Mouse (Mus musculus): ENCODE results near the gene Skap2.
A peak's percentile ranks its signal among the peaks of the same experiment; 100 is the strongest.

The Skap2 gene

DNA sequence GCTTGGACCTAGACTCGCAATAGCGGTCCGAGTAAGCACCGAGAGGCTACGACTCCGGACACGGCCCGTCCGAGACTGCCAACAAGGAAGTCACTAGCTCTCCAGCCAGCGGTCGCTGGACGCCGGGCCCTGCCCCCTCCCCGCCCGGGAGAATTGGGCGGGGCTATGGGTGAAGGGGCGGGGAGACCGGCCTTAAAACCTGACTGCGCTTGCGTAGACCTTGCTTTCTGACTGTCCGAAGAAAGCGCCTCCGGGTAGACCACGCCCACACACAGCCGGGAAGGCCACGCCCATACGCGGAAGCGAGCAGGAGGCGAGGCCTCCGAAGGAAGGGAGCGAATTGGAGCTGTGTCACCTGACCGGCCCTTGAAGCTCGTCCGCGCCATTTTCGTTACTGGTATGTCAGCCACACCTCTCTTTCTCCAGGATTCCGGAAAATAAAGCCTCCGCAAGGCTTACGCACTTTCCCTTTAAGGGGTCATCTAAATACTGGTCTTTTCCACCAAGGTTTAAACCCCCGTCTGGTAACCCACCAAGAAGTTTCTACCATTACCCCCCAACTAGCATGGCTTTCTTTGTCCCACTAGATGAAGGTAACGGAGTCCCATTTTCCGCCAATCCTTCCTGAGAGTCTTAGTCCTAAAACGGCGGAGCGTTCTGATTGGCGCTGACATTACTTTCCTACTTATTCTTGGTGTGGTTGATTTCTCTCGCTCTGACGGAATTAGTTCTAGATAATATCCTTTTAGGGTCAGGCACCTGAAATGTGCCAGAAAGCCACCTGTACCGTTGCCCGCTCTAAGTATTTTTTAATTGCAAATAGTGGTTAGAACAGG is at the start of gene Skap2:
TSS of gene Skap2 (minus strand) at position 141 of the 836 bp plus-strand sequence.
- DNase-seq (ENCODE audit: low read depth, low spot score): peak; percentile 99

GRCm38 (mm10) chr6:52058899-52059448 is 46.6 kb upstream of the Skap2 start:
- DNase-seq (ENCODE audit: low read depth, low spot score): no peak

- no peak for DNase-seq (ENCODE audit: low read depth, low spot score)
Observed at GRCm38 (mm10) chr6:52058120-52058519, 45.8 kb upstream of the Skap2 start.

- DNase-seq (ENCODE audit: low read depth, low spot score): peak; percentile 35
Observed at GRCm38 (mm10) chr6:52053567-52054561, 41.5 kb upstream of the Skap2 start.

DNA sequence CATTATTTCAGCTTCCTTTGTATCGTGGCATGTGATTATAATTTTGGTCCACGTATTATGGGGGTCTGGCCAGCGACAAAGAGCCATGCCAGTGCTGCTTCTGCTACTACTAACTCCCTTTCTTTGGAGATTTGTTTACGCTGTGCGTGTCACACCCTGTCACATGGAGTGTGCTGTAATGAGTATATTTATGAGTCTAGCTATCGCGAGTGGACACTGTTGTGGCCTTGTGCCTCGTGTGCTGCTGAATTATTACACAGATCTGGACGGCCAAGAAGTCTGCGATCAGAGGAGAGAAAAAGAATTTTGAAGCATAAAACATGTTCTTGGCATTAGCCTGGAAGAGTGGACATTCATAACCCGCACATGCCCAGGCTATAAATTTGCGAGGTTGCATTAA is 37.7 kb upstream of the Skap2 start:
- DNase-seq (ENCODE audit: low read depth, low spot score): no peak

DNA sequence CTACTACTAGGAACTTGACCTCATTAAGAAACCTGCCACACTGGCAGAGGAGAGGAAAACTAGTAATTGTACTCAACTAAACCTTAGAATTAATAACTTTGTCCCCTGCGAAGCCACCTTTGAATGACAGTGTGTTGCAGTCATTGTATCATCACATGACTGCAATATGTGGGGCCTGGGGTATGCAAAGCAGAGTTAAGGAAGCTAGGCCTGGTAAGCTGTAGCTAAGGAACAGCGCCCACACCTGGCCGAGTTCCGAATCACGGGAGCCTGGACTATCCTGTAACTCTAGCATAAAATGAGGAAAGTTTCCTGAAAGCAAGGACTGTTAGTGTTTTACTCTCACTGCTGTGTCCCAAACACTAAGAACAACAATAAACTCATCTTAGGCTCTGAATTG is 33.2 kb upstream of the Skap2 start:
- DNase-seq (ENCODE audit: low read depth, low spot score): peak; percentile 74

GRCm38 (mm10) chr6:52036077-52036476 is 23.7 kb upstream of the Skap2 start:
- peak; percentile 98 for DNase-seq (ENCODE audit: low read depth, low spot score)

DNA sequence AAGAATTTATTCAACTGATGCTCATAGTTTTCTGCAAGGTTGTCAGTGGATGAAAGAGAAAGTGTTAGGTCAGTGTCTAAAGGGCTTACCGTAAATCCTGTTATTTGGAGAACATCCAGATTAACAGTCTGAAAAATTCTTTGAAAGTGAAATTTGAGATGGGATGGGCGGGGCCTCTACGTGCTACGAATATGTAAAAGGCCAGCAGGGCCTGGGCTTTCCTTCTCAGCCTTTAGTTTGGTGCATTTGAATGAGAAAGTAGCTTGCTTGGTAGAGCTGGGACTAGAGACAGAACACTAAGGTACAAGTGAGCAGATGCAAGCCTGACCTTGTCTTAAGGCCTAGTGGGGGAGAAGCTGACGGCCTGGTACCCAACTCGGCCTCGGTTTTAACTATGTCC is 18.8 kb upstream of the Skap2 start:
- peak; percentile 91 for DNase-seq (ENCODE audit: low read depth, low spot score)

DNA sequence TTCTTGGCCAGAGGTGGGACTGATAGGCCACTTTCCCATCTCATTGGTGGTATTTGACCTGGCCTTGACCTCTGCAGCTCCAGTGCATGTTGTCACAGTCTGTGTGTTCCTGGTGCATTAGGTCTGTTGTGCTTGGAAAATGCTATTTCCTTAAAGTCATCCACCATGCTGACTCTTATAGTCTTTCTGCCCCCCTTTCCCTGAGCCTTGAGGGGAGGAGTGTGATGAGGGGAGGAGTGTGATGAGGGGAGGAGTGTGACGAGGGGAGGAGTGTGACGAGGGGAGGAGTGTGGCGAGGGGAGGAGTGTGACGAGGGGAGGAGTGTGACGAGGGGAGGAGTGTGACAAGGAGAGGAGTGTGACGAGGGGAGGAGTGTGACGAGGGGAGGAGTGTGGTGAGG is 15.8 kb upstream of the Skap2 start:
- peak; percentile 90 for DNase-seq (ENCODE audit: low read depth, low spot score)

DNA sequence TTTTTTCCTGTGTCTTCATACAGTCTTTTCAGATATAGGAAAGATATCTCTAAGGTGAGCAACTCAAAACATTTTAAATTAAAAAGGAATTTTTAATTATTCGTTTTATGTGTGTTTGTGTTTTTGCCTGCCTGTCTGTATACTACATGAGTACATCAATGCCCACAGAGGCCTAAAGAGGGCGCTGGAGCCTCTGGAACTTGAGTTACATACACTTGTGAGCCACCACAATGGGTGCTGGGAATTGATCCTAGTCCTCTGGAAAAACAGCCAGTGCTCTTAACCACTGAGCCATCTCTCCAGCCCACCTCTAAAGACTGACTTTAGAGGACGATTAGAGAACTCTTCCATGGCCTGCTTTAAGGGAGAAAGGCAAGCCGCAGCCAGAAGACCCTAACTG is 14.8 kb upstream of the Skap2 start:
- peak; percentile 84 for DNase-seq (ENCODE audit: low read depth, low spot score)

DNA sequence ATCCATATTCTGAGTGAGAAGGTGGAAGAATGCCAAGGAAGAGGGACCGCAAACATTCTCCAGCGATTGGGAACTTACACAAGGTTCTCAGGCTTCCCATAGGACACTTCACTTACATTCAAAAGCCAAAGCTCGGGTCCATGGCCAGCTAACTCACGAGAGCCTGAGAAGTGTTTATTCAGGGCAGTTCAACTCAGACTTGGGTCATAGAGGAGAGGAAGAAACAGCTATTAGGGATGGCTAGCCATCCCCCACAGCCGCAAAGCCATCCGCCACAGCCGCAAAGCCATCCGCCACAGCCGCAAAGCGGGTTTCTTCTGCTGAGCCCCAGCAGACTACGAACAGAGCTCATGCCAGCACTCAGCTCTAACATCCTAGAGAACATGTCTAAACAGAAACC is 13.9 kb upstream of the Skap2 start:
- peak; percentile 64 for DNase-seq (ENCODE audit: low read depth, low spot score)

DNA sequence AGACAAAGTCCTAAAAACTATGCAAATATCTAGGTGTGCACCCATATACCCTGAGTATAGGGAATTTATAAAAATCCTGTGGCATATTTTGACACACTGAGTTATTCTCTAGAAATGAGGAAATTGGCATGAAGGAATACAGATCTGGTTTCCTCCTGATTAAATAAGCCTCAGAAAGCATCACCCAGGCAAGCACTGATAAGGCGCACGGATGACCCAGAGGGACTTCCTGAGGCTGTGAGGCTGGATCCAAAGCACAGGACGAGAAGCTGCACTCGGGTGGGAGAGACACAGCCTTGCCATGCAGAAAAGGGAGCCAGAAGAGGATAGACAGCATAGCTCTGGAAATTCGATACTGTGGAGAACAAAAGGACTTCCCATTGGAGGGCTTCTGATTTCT is 12.4 kb upstream of the Skap2 start:
- no peak for DNase-seq (ENCODE audit: low read depth, low spot score)

- DNase-seq (ENCODE audit: low read depth, low spot score): no peak
Observed at GRCm38 (mm10) chr6:52022363-52022762, 10.0 kb upstream of the Skap2 start.

DNA sequence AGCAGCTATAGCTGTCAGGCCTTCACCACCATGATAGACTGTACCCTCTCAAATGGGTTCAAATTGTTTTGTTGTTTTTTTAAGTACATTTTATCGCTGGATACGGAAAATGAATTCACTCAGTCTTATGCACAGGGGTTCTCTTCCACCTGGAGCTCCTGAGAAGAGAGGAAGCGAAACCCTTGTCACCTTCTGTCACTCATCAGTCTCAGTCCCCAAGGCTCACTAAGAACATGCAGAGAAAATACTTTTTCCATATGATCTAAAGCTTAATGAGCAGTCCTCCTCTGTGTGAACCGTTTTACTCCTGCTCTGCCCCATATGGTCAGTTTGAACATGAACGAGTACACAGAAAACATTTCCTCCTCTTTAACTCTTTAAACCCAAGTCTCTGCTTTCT is 7.9 kb upstream of the Skap2 start:
- DNase-seq (ENCODE audit: low read depth, low spot score): no peak

- DNase-seq (ENCODE audit: low read depth, low spot score): peak; percentile 62
Observed at GRCm38 (mm10) chr6:52013245-52013945, 1.0 kb upstream of the Skap2 start.

DNA sequence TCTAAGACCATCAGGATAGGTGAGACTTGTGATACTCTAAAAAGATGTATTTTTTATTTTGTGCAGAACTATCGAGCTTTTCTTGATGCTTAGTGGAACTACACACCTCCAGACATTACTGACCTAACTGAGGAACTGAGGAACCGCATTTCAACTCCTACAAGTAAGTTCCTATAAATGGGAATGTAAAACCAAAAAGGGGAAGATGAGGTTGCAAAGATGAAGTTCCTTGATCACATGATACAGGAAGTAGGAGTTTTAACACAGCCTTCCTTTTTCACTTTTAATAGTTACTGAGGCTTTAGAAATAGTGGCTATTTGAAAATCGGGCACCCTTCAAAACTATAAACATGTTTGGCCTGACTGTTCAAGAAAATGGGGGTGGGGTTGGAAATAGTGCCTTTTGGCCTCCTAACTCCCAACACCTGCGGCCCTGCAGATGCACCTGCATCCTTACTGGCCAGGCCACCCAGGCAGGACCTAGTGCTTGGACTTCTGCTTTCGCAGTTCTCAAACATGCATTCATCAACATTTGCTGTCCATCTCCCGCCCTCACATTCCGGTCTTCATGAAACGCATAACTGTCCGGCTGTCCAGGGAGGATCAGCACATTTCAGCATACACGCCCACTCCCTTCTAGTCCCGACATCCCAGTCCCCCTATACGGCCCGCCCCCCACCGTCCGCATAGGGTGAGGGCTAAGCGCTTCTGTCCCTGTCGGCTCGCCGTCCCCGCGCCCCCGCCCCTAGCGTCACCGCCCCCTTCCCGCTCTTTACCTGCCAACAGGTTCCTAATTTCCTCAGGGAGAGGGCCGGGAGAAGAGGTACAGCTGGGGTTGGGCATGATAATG is 565 bp downstream of the Skap2 start:
- DNase-seq (ENCODE audit: low read depth, low spot score): peak; percentile 94

DNA sequence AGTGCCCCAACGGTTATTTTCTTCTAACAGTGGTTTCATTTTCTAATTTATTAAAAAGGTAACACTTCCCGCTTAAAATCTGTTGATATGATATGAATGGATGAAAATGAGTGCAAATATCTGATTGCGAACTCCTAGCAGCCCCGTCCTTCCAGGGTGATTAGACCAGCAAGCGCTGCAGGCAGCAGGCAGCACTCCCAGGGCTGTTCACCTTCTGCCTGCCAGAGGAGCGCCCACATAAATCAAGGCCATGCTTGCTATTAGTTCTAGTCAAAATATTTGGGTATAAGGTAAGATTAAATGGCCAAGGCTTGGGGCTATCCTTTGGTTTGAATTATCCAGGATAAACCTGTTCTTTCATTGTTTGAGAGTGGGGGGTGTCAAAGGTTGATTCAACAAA is 3.0 kb downstream of the Skap2 start:
- DNase-seq (ENCODE audit: low read depth, low spot score): no peak

GRCm38 (mm10) chr6:52008757-52009156 is 3.6 kb downstream of the Skap2 start:
- no peak for DNase-seq (ENCODE audit: low read depth, low spot score)

- peak; percentile 48 for DNase-seq (ENCODE audit: low read depth, low spot score)
Observed at GRCm38 (mm10) chr6:52006649-52007218, 5.6 kb downstream of the Skap2 start.

DNA sequence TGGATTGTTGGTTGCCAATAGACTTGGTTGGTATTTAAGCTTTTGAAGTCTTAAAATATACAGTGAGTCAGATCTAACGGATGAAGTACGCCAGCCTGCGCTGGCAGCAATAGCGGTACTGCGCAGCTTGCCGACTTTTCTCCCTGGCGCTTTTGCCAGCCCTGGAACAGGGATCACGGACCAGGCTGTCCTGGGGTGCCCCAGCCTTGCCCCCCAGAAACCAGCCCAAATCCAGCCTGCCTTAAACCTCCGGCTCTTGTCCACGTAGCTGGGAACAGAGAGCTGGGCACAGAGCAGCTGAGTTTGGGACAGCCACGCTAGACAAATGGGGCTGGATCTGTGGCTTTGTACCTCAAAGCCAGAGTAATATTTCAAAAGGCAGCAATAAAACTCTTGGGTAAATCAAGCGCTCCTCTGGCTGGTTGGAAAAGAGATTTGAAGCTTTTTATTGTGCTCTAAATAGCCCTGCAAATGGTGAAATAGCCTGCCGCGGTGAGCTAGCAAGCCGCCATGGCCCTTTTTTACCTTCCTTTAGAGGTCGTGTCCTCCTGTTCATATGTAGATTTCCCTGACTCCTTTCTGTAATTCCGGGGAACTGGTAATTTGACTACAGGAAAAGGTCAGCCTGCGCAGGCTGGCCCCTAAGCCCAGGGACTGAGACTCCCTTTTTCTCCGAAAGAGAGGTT is 6.2 kb downstream of the Skap2 start:
- peak; percentile 86 for DNase-seq (ENCODE audit: low read depth, low spot score)
